Mouse (Mus musculus): Measurements from ENCODE around the gene Prss53. TPM values are rescaled to one million over a fixed set of nuclear protein-coding genes. Genes with fewer than 3 reads are reported as not detected.
"Not testable (repeated sequence)": the region's sequence is repeated elsewhere in the genome, so short reads cannot be mapped to it uniquely, and the experiment has no call there.

Gene Prss53
- polyA plus RNA-seq, 1 experiment from 2014 or later: 1.2 TPM

DNA sequence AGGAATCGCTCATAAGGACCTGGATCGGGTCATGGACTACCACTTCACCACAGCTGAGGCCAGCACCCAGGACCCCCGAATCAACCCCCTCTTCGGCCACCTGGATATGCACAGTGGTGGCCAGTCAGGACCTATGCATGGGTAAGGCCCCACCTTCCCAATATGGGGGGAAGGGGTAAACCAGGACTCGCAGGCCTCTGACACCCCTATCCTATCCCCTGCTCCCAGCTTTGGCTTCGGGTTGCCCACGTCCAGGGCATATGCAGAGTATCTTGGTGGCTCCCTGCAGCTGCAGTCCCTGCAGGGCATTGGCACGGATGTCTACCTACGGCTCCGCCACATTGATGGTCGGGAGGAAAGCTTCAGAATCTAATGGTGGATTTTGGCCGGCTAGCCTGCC lies 17.2 kb upstream of the Prss53 start:
- WGBS: 96% methylated on average over 12 of the region's 12 CpGs
- Histone ChIP-seq H3K36me3 (peaks cover 45% of the 10 kb centered on the region), H3K9me3 (no peaks in the 10 kb centered on the region), H3K4me3 (no peak overlapping the region), H3K4me2 (replicated peaks) (no peak overlapping the region), H3K4me1 (peaks cover 18% of the 10 kb centered on the region), H3K9ac (no peak overlapping the region), H3K27me3 (no peaks in the 10 kb centered on the region), H3K27ac (no peak overlapping the region)
- no peak for ATAC-seq (ENCODE audit: insufficient number of reproducible peaks, insufficient read depth, low FRiP score, low TSS enrichment)

DNA sequence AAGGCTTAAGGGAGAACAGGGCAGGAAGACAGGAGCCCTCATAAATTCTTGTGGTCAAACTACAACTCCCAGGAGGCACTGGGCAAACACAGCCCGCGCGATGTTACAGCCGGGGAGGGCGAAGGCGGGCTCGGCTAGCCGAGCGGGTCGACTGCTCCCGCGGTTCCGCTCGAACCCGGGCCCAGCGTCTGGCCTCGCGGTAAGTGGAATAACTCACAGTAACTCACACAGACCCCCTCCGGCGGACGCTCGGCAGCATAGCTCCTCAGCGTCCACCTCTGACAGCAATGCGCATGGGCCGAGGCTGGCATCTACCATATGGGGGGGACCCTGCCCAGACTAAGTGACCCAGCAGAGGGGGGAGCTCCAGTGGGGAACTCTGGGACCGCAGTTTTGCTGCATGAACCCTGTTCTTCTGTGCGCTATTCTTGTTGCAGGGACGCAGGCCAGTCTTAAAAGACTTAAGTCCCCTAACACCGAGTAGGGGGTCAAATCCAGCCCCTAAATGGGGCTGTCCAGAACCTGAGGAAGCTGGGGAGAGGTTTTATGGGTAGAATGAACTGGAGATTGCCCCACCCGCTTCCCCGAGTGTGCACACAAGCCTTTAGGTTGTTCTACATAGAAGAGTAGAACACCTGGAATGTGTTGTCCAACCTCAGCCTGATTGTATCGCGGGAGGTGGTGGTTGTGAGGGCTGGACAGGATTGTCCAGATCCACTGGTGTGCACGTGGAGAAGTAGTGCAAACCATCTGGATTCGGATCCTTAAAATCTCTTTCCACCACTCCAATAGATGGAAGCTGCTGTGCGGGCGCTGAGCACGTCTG lies 13.4 kb upstream of the Prss53 start, which contains the start of gene Bckdk:
Gene Bckdk, plus strand, starts transcription at position 112 of the 826 bp plus-strand sequence.
- peaks cover 15% of the 10 kb centered on the region for H3K4me1 ChIP-seq
- peaks cover 36% of the 10 kb centered on the region for H3K36me3 ChIP-seq
- 7% methylated on average over 38 of the region's 38 CpGs for WGBS
- no peaks in the 10 kb centered on the region for H3K9me3 ChIP-seq
- H3K4me3 ChIP-seq: peak within 1 kb of the TSS; percentile 69
- ATAC-seq (ENCODE audit: insufficient number of reproducible peaks, insufficient read depth, low FRiP score, low TSS enrichment): peak; percentile 84
- H3K27me3 ChIP-seq: no peaks in the 10 kb centered on the region
- peak within 1 kb of the TSS; percentile 90 for H3K27ac ChIP-seq
- peak within 1 kb of the TSS; percentile 78 for H3K4me2 ChIP-seq (replicated peaks)
- peak within 1 kb of the TSS; percentile 83 for H3K9ac ChIP-seq

- H3K27ac ChIP-seq: no peak overlapping the region
- H3K4me2 ChIP-seq (replicated peaks): no peak overlapping the region
- no peaks in the 10 kb centered on the region for H3K27me3 ChIP-seq
- peaks cover 12% of the 10 kb centered on the region for H3K36me3 ChIP-seq
- H3K9ac ChIP-seq: no peak overlapping the region
- H3K4me1 ChIP-seq: peaks cover 15% of the 10 kb centered on the region
- WGBS: 80% methylated on average over 2 of the region's 2 CpGs
- no peak overlapping the region for H3K4me3 ChIP-seq
- ATAC-seq (ENCODE audit: insufficient number of reproducible peaks, insufficient read depth, low FRiP score, low TSS enrichment): no peak
- no peaks in the 10 kb centered on the region for H3K9me3 ChIP-seq
Measured at GRCm38 (mm10) chr7:127901772-127902171, 11.0 kb upstream of the Prss53 start.

- WGBS: 51% methylated on average over 7 of the region's 7 CpGs
Measured at GRCm38 (mm10) chr7:127899997-127900396, 9.2 kb upstream of the Prss53 start.

GRCm38 (mm10) chr7:127898179-127898956 lies 7.6 kb upstream of the Prss53 start:
- WGBS: 35% methylated on average over 10 of the region's 10 CpGs

More at GRCm38 (mm10) chr7:127899997-127900396, 9.2 kb upstream of the Prss53 start:
- Histone ChIP-seq H3K27me3 (no peaks in the 10 kb centered on the region), H3K9ac (no peak overlapping the region), H3K36me3 (no peaks in the 10 kb centered on the region), H3K9me3 (no peaks in the 10 kb centered on the region), H3K4me2 (replicated peaks) (no peak overlapping the region), H3K27ac (no peak overlapping the region), H3K4me1 (peaks cover 9% of the 10 kb centered on the region), H3K4me3 (no peak overlapping the region)
- ATAC-seq (ENCODE audit: insufficient number of reproducible peaks, insufficient read depth, low FRiP score, low TSS enrichment): no peak

DNA sequence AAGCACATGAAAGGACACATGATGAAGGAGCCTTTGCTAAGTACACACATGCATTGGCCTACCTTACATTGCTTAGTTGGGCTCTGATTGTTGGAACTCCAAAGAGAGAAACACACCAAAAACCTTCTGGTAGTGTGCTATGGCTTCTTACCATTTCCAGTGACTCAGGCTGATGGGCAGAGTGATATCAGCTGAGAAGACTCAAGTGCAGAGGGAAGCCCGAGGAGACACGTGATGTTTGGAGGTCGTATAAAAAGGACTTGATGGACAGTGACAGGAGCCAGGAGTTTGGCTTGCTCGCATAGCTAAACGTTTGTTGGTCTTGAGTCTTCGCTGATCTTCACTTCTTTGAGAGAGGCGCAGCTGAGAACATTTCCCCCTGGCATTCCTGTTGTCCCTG lies 6.8 kb upstream of the Prss53 start:
- Histone ChIP-seq H3K4me3 (no peak overlapping the region), H3K9me3 (no peaks in the 10 kb centered on the region), H3K4me2 (replicated peaks) (no peak overlapping the region), H3K4me1 (peaks cover 10% of the 10 kb centered on the region; the same call in 1 of the 2 replicates), H3K36me3 (peaks cover 10% of the 10 kb centered on the region), H3K27me3 (no peaks in the 10 kb centered on the region), H3K9ac (no peak overlapping the region), H3K27ac (no peak overlapping the region)
- WGBS: 89% methylated on average over 7 of the region's 7 CpGs
- no peak for ATAC-seq (ENCODE audit: insufficient number of reproducible peaks, insufficient read depth, low FRiP score, low TSS enrichment)

More at GRCm38 (mm10) chr7:127898179-127898956, 7.6 kb upstream of the Prss53 start:
- no peak overlapping the region for H3K9ac ChIP-seq
- no peaks in the 10 kb centered on the region for H3K9me3 ChIP-seq
- ATAC-seq (ENCODE audit: insufficient number of reproducible peaks, insufficient read depth, low FRiP score, low TSS enrichment): no peak
- no peaks in the 10 kb centered on the region for H3K27me3 ChIP-seq
- no peak overlapping the region for H3K4me3 ChIP-seq
- H3K27ac ChIP-seq: no peak overlapping the region
- peaks cover 10% of the 10 kb centered on the region; the same call in 1 of the 2 replicates for H3K4me1 ChIP-seq
- no peak overlapping the region for H3K4me2 ChIP-seq (replicated peaks)
- H3K36me3 ChIP-seq: 0 out of 2 replicates have a peak, but pooled peaks cover 1% of the 10 kb centered on the region

DNA sequence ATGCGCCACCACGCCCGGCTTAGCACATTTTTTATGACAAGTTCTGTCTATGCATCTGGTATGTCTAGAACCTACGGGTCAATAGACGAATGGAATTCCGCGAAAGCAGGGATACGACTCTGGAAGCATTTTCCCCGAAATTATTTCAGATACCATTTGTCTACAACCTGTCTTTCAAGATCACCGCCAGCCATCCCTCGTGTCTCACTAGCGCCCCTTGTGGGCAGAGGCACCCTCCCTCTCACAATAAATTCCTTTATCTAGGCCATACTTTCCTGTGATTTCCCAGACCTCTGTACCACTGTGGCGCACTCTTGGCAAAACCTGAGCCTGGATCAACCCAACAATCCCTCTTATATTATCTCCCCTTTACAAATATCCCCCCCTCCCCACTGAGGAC lies 5.6 kb upstream of the Prss53 start:
- no peak for ATAC-seq (ENCODE audit: insufficient number of reproducible peaks, insufficient read depth, low FRiP score, low TSS enrichment)
- WGBS: 57% methylated on average over 13 of the region's 13 CpGs
- Histone ChIP-seq H3K4me1 (peaks cover 10% of the 10 kb centered on the region; the same call in 1 of the 2 replicates), H3K9me3 (no peaks in the 10 kb centered on the region), H3K4me3 (no peak overlapping the region), H3K36me3 (peaks cover 13% of the 10 kb centered on the region), H3K9ac (no peak overlapping the region), H3K4me2 (replicated peaks) (no peak overlapping the region), H3K27me3 (no peaks in the 10 kb centered on the region), H3K27ac (no peak overlapping the region)

- peaks cover 10% of the 10 kb centered on the region; the same call in 1 of the 2 replicates for H3K4me1 ChIP-seq
- peak overlapping the region; percentile 74 for H3K4me2 ChIP-seq (replicated peaks)
- not testable (repeated sequence) for H3K9me3 ChIP-seq; ATAC-seq (ENCODE audit: insufficient number of reproducible peaks, insufficient read depth, low FRiP score, low TSS enrichment); H3K27me3 ChIP-seq; H3K9ac ChIP-seq
- H3K36me3 ChIP-seq: peaks cover 13% of the 10 kb centered on the region
- H3K4me3 ChIP-seq: peak overlapping the region; percentile 59; the same call in 1 of the 2 replicates
- WGBS: 72% methylated on average over 7 of the region's 7 CpGs
- peak overlapping the region; percentile 32; the same call in 1 of the 2 replicates for H3K27ac ChIP-seq
Measured at GRCm38 (mm10) chr7:127895891-127896290, 5.1 kb upstream of the Prss53 start.

DNA sequence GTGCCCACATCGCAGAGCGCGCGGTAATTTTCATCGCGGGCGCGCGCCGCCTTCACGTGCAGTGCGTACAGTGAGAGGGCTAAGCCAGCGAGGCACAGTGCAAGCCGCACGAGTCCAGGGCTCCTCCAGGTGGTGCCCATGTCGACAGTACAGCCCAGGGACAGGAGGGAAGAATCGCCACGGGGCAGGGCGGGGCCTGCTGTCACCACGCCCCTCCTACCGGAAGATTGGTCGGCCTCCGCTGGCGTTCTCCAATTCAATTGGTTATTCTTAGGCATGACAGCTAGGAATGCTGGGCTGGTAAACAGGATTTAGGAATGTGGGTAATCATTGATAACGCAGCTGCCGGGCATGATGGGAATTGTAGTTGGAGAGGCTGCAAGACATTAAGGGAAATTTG lies 4.7 kb upstream of the Prss53 start, which contains the start of the genes Gm21974 and Vkorc1:
Gene Gm21974, minus strand, starts transcription at position 13 of the 400 bp plus-strand sequence.
Gene Vkorc1, minus strand, starts transcription at position 176 of the 400 bp plus-strand sequence.
- Histone ChIP-seq H3K36me3 (peaks cover 13% of the 10 kb centered on the region), H3K9me3 (no peaks in the 10 kb centered on the region), H3K27ac (peak within 1 kb of the TSS; percentile 67), H3K27me3 (no peaks in the 10 kb centered on the region), H3K4me2 (replicated peaks) (peak within 1 kb of the TSS; percentile 74), H3K4me1 (peaks cover 10% of the 10 kb centered on the region; the same call in 1 of the 2 replicates), H3K9ac (peak within 1 kb of the TSS; percentile 63), H3K4me3 (peak within 1 kb of the TSS; percentile 59)
- WGBS: under 1% methylated on average over 26 of the region's 26 CpGs
- ATAC-seq (ENCODE audit: insufficient number of reproducible peaks, insufficient read depth, low FRiP score, low TSS enrichment): peak; percentile 98

- Histone ChIP-seq H3K4me2 (replicated peaks) (peak overlapping the region; percentile 74), H3K27ac (no peak overlapping the region), H3K4me3 (peak overlapping the region; percentile 59), H3K9me3 (no peaks in the 10 kb centered on the region), H3K36me3 (peaks cover 13% of the 10 kb centered on the region), H3K4me1 (peaks cover 10% of the 10 kb centered on the region; the same call in 1 of the 2 replicates), H3K27me3 (no peaks in the 10 kb centered on the region), H3K9ac (no peak overlapping the region)
- no peak for ATAC-seq (ENCODE audit: insufficient number of reproducible peaks, insufficient read depth, low FRiP score, low TSS enrichment)
- WGBS: 82% methylated on average over 5 of the region's 5 CpGs
Measured at GRCm38 (mm10) chr7:127894480-127894879, 3.7 kb upstream of the Prss53 start.

DNA sequence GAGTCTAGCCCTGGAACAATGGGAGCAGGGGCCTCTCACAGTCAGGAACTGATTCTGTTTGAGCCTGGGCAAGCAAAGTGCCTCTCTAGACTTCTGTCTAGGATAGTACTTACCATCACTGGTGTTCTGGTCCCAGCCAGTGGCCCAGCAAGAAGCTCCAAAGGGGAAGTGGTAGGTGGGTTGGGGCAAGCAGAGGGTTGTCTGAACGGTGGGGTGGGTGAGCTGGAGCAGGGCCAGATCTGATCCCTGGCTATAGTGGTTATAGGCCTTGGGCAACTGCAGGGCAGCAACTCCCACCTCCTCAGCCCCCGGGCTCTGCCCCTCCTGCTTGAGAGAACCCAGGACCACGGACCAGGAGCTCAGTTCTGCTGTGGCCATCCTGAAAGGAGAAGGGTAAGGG lies 1.9 kb downstream of the Prss53 start:
- Histone ChIP-seq H3K27me3 (no peaks in the 10 kb centered on the region), H3K4me3 (no peak overlapping the region), H3K9me3 (no peaks in the 10 kb centered on the region), H3K4me1 (peaks cover 8% of the 10 kb centered on the region), H3K9ac (no peak overlapping the region), H3K4me2 (replicated peaks) (no peak overlapping the region), H3K36me3 (peaks cover 66% of the 10 kb centered on the region), H3K27ac (no peak overlapping the region)
- ATAC-seq (ENCODE audit: insufficient number of reproducible peaks, insufficient read depth, low FRiP score, low TSS enrichment): no peak
- 77% methylated on average over 3 of the region's 3 CpGs for WGBS
